Mouse (Mus musculus): ENCODE data around the gene Tmem14c.

- no peak for TF ChIP-seq CTCF (conservative IDR thresholded peaks at IDR 0.05; ENCODE audit: low read length)
- TF ChIP-seq NANOG (IDR thresholded peaks at IDR 0.05; ENCODE audit: borderline replicate concordance, low read length) = no peak
- TF ChIP-seq POU5F1 (IDR thresholded peaks at IDR 0.05; ENCODE audit: borderline replicate concordance, low read length) = no peak
Measured at GRCm38 (mm10) chr13:41016797-41017405, 809 bp downstream of the Tmem14c start.

Measured in E14TG2a.4 (cell line).